Mouse (Mus musculus) large intestine, adult 2 months (tissue): Measurements from ENCODE around the gene Exoc3l4. TPM values are rescaled to one million over a fixed set of nuclear protein-coding genes. Genes with fewer than 3 reads are reported as not detected.

Experiments used
- DNase-seq: peaks from one replicate; pipeline ENCODE4 v3.0.0-alpha.2; 2012; ENCODE audit warnings: low read depth, low spot score
- WGBS: fragments of 180-500 bp; shearing (Covaris S2); methylation state at CpG from one replicate; pipeline ENCODE4 v1.1.7; 2018; 5-methylcytosine and 5-hydroxymethylcytosine counted together
- polyA plus RNA-seq: library from polyadenylated mRNA; depleted of rRNA; stranded (reverse); fragments of >200 nt; gene quantifications from 2 replicates; pipeline ENCODE4 v1.2.3, GENCODE M21; 2012; rRNA removed

Gene Exoc3l4
- polyA plus RNA-seq, 1 experiment, result 197 TPM

DNA sequence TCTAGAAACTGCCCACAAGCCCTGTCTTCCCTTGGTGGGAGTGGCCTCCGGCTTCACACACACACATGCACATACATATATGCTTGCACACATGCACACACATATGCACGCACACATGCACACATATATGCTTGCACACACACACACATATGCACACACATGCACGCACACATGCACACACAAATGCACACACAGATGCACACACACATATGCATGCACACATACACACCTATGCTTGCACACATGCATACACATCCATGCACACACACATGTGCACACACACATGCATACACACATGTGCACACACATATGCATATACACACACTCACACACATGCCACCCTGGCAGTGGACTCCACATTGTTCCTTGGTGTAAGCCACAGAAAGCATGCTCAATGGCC lies 57.6 kb downstream of the Exoc3l4 start:
- WGBS, result 92% methylated on average over 3 of the region's 3 CpGs
- no peak for DNase-seq

DNA sequence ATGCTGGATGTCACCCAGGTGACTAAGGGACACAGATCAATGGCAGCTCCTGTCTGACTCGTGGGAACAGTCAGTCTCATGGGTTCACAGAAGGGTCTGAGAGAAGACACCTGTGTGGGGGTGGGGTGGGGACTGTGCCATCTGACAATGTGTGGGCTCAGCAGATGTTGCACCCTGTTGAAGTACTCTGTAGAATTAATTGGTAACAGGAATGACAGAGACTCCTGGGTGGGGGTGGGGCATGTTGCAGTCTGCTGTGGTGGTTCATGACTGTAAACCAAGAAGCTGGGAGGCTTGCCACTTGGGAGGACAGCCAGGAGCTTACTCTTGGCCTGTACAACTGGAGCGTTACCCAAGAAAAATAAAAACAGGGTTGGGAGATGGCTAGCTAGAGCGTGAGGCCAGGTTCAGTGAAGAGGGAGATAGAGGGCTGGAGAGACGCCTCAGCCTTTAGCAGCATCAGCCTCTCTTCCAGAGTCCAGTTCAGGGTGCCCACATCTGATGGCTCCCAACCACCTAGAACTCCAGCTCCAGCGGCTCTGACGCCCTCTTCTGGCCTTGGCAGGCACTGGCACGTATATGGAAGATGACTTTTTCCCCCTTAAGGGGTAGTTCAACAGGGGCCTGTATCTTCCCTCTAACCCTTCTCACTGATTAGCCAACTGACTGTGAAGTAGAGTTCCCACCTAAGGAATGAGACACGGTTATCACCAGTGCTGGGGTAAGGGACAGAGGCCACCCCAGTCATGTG lies 58.3 kb downstream of the Exoc3l4 start:
- WGBS, result 44% methylated on average over 8 of the region's 8 CpGs
- DNase-seq, result no peak

DNA sequence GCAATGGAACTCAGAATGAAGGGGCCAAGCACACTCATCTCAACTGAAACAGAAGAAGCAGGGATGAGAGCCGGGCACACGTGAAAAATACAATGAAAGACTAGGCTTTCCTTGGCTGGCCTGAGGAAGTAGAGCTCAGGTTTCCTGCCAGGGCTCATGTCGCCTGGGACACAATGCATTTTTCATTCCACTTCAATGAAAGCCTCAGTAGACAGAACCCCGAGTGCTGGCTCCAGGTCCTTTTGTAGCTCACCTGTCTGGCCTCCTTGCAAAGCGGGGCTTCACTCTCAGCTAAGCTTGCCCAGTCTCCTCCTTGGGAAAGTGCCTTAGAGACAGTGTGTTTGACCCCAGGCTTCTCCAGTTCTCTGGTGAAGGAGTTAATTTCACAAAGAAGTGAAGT lies 62.1 kb downstream of the Exoc3l4 start:
- WGBS, result 76% methylated on average over 5 of the region's 5 CpGs
- DNase-seq, result no peak

DNA sequence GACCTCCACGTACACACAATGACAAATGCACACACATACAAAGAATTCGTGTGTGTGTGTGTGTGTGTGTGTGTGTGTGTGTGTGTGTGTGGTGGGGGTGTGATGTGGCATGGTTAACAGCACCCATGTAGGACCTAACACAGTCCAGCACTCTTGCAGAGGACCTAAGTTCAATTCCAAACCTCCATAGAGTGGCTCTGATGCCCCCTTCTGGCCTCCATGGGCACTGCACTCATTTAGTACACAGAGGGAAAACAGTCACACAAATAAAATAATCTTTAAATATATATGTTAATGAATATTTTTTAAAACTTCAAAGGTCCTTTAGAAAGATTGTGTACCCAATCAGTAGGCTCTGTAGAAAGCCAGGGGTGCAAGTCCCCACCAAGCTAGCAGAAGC lies 63.1 kb downstream of the Exoc3l4 start:
- 71% methylated on average over 2 of the region's 2 CpGs for WGBS
- DNase-seq, result no peak

Other genes with a start within 250 kb of the Exoc3l4 start
- gene 4930595D18Rik, start 232.5 kb upstream of the Exoc3l4 start, polyA plus RNA-seq, result not detected in 2 replicates
- 121 and 228 TPM in 2 replicates for gene Amn, start 145.9 kb upstream of the Exoc3l4 start, polyA plus RNA-seq
- 186 and 250 TPM in 2 replicates for gene Cdc42bpb, start 39.3 kb upstream of the Exoc3l4 start, polyA plus RNA-seq
- gene Lbhd2, start 10.2 kb upstream of the Exoc3l4 start, polyA plus RNA-seq, result 0.92 and 1.5 TPM in 2 replicates
- gene Tnfaip2, start 25.5 kb downstream of the Exoc3l4 start, polyA plus RNA-seq, result 18.0 and 21.4 TPM in 2 replicates
- gene Gm266, start 68.8 kb downstream of the Exoc3l4 start, polyA plus RNA-seq, result 0.53 and 0.66 TPM in 2 replicates
- gene Eif5, start 121.0 kb downstream of the Exoc3l4 start, polyA plus RNA-seq, result 35.2 and 64.6 TPM in 2 replicates
- 22.5 and 31.3 TPM in 2 replicates for gene Mark3, start 157.5 kb downstream of the Exoc3l4 start, polyA plus RNA-seq